Mouse (Mus musculus) large intestine, adult 2 months (tissue): Measurements from ENCODE around the gene Gab2. TPM values are rescaled to one million over a fixed set of nuclear protein-coding genes. Genes with fewer than 3 reads are reported as not detected.

ENCODE experiments used
- DNase-seq: peaks from one replicate; pipeline ENCODE4 v3.0.0-alpha.2; 2012; ENCODE audit warnings: low read depth, low spot score
- WGBS: fragments of 180-500 bp; shearing (Covaris S2); methylation state at CpG from one replicate; pipeline ENCODE4 v1.1.7; 2018; 5-methylcytosine and 5-hydroxymethylcytosine counted together
- polyA plus RNA-seq: library from polyadenylated mRNA; depleted of rRNA; stranded (reverse); fragments of >200 nt; gene quantifications from 2 replicates; pipeline ENCODE4 v1.2.3, GENCODE M21; 2012; rRNA removed

Gene Gab2
- polyA plus RNA-seq, 1 experiment, result 8.4 TPM

- no peak for DNase-seq
Measured at GRCm38 (mm10) chr7:97355068-97355841, 273.9 kb downstream of the Gab2 start.

DNA sequence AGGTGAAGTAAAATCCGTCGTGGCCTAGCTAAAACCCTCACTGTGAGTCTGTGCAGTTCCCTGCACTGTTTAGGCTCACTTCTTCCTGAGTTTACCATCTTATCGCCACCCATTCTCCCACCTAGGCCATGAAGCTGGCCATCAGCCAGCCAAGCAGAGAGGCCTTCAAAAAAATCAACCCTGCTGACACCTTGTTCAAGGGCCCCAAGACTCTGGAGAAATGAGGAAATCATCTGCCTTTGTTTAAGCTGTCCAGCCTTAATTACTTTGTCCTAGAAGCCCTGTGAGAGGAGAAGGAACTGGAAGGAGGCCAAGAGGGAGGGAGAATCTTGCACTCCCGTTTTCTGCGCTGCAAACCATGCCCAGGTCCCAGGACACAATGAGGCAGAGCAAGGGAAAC, 274.9 kb downstream of the Gab2 start:
- no peak for DNase-seq
- 40% methylated on average over 5 of the region's 5 CpGs for WGBS

More at GRCm38 (mm10) chr7:97355068-97355841, 273.9 kb downstream of the Gab2 start:
- WGBS, result 49% methylated on average over 13 of the region's 13 CpGs

- no peak for DNase-seq
- WGBS, result 59% methylated on average over 5 of the region's 5 CpGs
Measured at GRCm38 (mm10) chr7:97356875-97357276, 275.5 kb downstream of the Gab2 start.

DNA sequence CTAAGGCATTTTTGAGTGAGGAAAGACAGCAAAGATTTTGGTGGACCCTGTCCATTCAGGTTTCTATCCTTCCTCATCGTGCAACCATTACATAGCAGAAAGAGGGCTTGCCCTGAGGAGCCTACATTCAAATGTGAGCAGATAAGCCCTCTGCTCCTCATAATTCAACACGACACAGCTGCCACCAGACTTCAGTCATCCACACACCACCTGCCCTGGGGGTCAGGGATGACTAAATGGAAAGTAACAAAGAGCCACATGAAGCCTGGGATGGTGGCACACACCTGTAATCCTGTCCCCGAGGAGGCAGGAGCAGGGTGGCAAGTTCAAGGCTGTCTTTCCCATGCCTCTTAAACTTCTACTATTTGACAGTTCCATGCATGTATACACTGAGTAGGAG, 276.5 kb downstream of the Gab2 start:
- no peak for DNase-seq
- WGBS, result 71% methylated on average over 3 of the region's 3 CpGs

DNA sequence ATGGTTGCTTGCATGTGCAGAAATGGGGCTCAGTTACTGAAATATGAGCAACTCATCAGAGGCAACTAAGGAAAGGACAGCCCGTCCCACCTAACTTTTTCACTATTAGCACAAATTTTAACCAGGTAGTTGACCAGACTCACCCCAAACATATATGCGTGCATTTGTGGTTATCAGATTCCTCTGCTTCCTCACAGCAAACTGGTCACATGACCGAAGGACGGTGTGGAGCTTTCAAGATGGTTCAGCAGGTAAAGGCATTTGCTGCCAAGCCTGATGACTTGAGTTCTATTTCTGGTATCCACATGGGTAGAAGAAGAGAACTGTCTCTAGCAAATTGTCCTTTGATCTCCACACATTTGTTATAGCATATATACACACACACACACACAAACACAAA, 277.0 kb downstream of the Gab2 start:
- 89% methylated on average over 4 of the region's 4 CpGs for WGBS
- DNase-seq, result no peak

Other genes with a start within 250 kb of the Gab2 start
- 2.2 and 3.2 TPM in 2 replicates for gene Nars2, start 130.1 kb upstream of the Gab2 start, polyA plus RNA-seq